Mouse (Mus musculus) midbrain, postnatal 0 days (tissue): ENCODE data around the gene Tgfa. TPM values are rescaled to one million over a fixed set of nuclear protein-coding genes. Genes with fewer than 3 reads are reported as not detected.

Experiments
- ATAC-seq: fragments of 200-750 bp; cut with Nextera tagmentation; 2 replicates; pipeline ENCODE4 v1.8.0; 2017; ENCODE audit warnings: moderate number of reproducible peaks, mild to moderate bottlenecking, moderate TSS enrichment, moderate library complexity; ENCODE audit not compliant: low FRiP score
- DNase-seq: peaks from one replicate; pipeline ENCODE4 v3.0.0-alpha.2; 2015; ENCODE audit warnings: low spot score
- H3K27ac ChIP-seq: fragments of 300-500 bp; sonication (generic); 2 replicates; pipeline ENCODE4 v1.5.1; 2014; ENCODE audit warnings: low read depth, mild to moderate bottlenecking, low read length, mixed read lengths
- H3K27me3 ChIP-seq: fragments of 300-500 bp; sonication (generic); 2 replicates; pipeline ENCODE4 v1.6.1; 2014; ENCODE audit warnings: low read length, control low read depth, mixed read lengths; ENCODE audit not compliant: insufficient read depth
- H3K36me3 ChIP-seq: fragments of 300-500 bp; sonication (generic); 2 replicates; pipeline ENCODE4 v1.6.1; 2014; ENCODE audit warnings: low read length, control low read depth, mixed read lengths; ENCODE audit not compliant: insufficient read depth
- H3K4me1 ChIP-seq: fragments of 300-500 bp; sonication (generic); 2 replicates; pipeline ENCODE4 v1.6.1; 2014; ENCODE audit warnings: mild to moderate bottlenecking, control low read depth, antibody characterized with exemption, low read length, mixed read lengths; ENCODE audit not compliant: insufficient read depth
- H3K4me2 ChIP-seq: fragments of 300-500 bp; sonication (generic); 2 replicates; pipeline ENCODE4 v1.6.1; 2014; ENCODE audit warnings: low read depth, mild to moderate bottlenecking, low read length, mixed read lengths; ENCODE audit not compliant: poor library complexity, severe bottlenecking
- H3K4me3 ChIP-seq: fragments of 300-500 bp; sonication (generic); 2 replicates; pipeline ENCODE4 v1.5.1; 2014; ENCODE audit warnings: low read depth, mild to moderate bottlenecking, low read length, moderate library complexity
- H3K9ac ChIP-seq: fragments of 300-500 bp; sonication (generic); replicated peaks from 2 replicates; pipeline ENCODE4 v1.6.1; 2014; ENCODE audit warnings: mild to moderate bottlenecking, low read length, moderate library complexity, mixed read lengths; ENCODE audit not compliant: poor library complexity, severe bottlenecking
- H3K9me3 ChIP-seq: fragments of 300-500 bp; sonication (generic); 2 replicates; pipeline ENCODE4 v1.6.1; 2016; ENCODE audit warnings: low read length, control low read depth
- CTCF ChIP-seq: IDR thresholded peaks from 2 replicates; pipeline ENCODE4 v1.5.1; 2016; ENCODE audit warnings: antibody characterized with exemption, mild to moderate bottlenecking
- WGBS: fragments of 180-500 bp; shearing (Covaris S2); extraction: QIAGEN DNeasy Blood & Tissue Kit; methylation state at CpG from one replicate; pipeline ENCODE4 v1.1.7; 2014; 5-methylcytosine and 5-hydroxymethylcytosine counted together
- polyA plus RNA-seq: library from polyadenylated mRNA; unstranded; fragments of >200 nt; fragmentation: Nextera tagmentation; extraction: Ambion mirVana; gene quantifications from 2 replicates; pipeline ENCODE4 v1.2.1, GENCODE M21; 2015
- total RNA-seq: library from RNA; depleted of rRNA; stranded (reverse); fragments of >200 nt; gene quantifications from 2 replicates; pipeline ENCODE4 v1.2.3, GENCODE M21; 2014

Tgfa gene
- total and polyA plus RNA-seq, 2 experiments from 2014 or later = 16.8 to 37.1 TPM

DNA sequence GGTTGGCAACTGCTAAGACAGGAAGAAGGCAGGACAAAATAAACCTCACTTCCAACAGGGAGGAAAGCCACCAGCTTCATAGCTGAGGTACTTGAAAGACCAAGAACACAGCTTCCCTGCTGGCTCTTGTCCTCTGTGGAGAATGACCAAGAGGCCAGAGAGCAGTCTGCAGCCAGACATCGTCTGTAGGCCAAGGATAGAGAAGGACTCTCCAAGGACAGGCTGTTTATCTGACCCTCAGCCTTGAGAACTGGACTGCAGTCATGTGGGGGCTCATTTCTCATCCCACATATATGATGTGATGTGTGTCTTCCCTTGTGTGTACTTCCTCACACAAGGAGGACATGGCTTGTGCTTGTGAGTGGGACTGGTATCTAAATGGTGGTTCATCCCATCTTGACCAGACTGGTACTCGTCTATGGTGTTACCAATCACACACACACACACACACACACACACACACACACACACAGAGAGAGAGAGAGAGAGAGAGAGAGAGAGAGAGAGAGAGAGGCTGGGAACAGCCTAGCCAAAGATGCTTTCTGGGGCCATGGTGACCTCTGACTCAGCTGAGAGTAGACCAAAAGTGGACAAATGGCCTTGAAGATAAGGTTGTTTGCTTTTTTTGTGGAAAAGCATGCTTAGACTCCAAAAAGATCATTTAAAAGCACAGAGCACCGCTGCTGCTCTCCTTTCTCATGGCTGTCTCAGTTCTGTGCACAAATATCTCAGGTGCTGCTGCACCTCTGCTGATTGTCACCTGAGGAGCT lies 18.0 kb downstream of the Tgfa start:
- H3K4me2 ChIP-seq = no peak overlapping the region
- ATAC-seq (no peak), DNase-seq (no peak)
- H3K9me3 ChIP-seq = no peaks in the 10 kb centered on the region
- H3K9ac ChIP-seq = no peak overlapping the region
- H3K27me3 ChIP-seq = peaks cover 2% of the 10 kb centered on the region; the same call in 1 of the 2 replicates
- H3K27ac ChIP-seq = no peak overlapping the region
- no peak overlapping the region for H3K4me3 ChIP-seq
- 0 out of 2 replicates have a peak, but pooled peaks cover 2% of the 10 kb centered on the region for H3K4me1 ChIP-seq
- no peaks in the 10 kb centered on the region for H3K36me3 ChIP-seq
- WGBS = 82% methylated on average over 3 of the region's 3 CpGs
- TF ChIP-seq CTCF = no peak

DNA sequence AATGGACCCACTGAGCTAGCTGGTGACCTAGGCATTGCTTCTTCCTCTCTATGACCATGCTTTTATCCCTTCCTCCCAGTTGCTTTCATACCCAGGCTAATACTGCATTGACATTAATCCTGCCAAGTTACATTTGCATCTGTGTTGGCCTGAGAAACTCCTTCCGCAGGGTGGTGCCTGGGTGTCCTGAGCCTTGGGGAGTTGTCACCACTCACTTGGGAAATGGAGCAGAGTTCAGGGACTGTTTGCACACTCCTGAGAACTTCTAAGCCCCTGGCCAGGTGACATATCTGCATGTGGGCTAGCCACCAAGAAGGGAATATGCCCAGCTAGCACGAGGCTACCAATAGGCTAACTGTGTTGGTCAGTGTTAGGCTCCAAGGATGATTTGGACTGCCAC lies 23.0 kb downstream of the Tgfa start:
- Histone ChIP-seq H3K4me3 (no peak overlapping the region), H3K27me3 (no peaks in the 10 kb centered on the region), H3K36me3 (no peaks in the 10 kb centered on the region), H3K9ac (no peak overlapping the region), H3K9me3 (no peaks in the 10 kb centered on the region), H3K4me1 (no peaks in the 10 kb centered on the region), H3K4me2 (no peak overlapping the region), H3K27ac (no peak overlapping the region)
- DNase-seq (no peak), ATAC-seq (no peak)
- TF ChIP-seq CTCF = no peak
- WGBS = 84% methylated on average over 2 of the region's 2 CpGs

DNA sequence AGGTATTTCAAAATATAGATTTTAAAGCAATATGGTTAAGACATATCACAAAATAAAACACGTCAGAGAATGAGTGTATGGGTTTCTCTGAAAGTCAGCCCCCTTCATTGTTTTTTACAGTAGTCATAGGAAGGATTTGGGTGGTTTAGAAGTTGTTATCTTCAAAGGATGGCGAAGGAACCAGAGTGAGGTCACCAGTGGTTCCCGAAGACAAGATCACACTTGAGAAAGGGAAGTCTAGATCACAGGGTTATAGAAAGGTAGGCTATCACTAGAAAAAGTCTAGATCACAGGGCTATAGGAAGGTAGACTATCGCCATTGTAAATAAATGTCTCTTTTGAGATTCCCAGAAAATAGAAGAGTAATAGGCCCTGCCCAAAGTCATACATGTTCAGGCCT lies 23.7 kb downstream of the Tgfa start:
- Histone ChIP-seq H3K4me1 (no peaks in the 10 kb centered on the region), H3K9ac (no peak overlapping the region), H3K4me3 (no peak overlapping the region), H3K9me3 (no peaks in the 10 kb centered on the region), H3K27me3 (no peaks in the 10 kb centered on the region), H3K27ac (no peak overlapping the region), H3K4me2 (no peak overlapping the region), H3K36me3 (no peaks in the 10 kb centered on the region)
- no peak for DNase-seq
- no peak for ATAC-seq
- TF ChIP-seq CTCF = no peak
- WGBS = 90% methylated on average over 4 of the region's 4 CpGs

DNA sequence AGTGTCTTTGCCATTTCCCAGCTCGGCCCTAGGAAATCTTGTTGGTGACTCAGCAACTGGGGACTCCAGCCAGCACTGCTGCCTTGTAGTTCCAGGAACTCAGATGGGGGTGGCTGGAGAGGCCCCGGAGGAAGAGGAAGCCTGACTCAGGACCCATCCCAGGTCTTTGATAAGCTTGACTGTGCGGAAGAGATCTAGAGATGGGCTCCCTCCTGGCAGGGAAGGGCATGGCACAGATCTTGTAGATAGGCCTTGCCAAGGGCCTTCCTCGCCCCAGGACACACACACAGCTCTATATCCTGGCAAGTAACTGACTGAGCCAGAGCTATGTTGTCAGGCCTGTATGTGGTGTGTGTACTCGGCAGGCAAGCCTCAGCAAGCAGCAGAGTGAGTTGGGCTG lies 24.5 kb downstream of the Tgfa start:
- Histone ChIP-seq H3K27me3 (no peaks in the 10 kb centered on the region), H3K36me3 (no peaks in the 10 kb centered on the region), H3K9ac (no peak overlapping the region), H3K4me2 (no peak overlapping the region), H3K4me1 (no peaks in the 10 kb centered on the region), H3K4me3 (no peak overlapping the region), H3K9me3 (no peaks in the 10 kb centered on the region), H3K27ac (no peak overlapping the region)
- ATAC-seq = no peak
- DNase-seq = no peak
- TF ChIP-seq CTCF = no peak
- WGBS = 74% methylated on average over 5 of the region's 5 CpGs

DNA sequence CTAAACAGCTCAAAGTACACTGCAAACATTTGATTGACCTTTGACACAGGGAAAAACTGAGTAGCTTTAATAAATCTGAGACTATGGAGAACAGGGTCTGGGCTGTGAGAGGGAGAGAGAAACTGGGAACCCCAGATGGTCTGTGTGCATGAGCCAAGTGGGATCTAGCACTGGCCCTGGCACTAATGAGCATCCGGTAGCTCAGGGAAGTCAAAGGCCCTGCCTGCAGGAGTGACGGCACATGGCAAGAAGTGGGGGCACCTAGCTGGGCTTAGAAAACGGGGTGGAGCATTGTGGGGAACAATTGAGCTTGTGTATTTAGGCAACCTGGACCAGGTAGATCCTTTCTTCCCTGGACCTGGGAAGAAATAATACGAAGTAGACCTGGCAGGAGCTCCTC lies 25.1 kb downstream of the Tgfa start:
- 66% methylated on average over 4 of the region's 4 CpGs for WGBS
- no peak for DNase-seq
- Histone ChIP-seq H3K9ac (no peak overlapping the region), H3K4me1 (no peaks in the 10 kb centered on the region), H3K27ac (no peak overlapping the region), H3K4me3 (no peak overlapping the region), H3K36me3 (no peaks in the 10 kb centered on the region), H3K9me3 (no peaks in the 10 kb centered on the region), H3K4me2 (no peak overlapping the region), H3K27me3 (no peaks in the 10 kb centered on the region)
- no peak for ATAC-seq
- TF ChIP-seq CTCF = no peak

DNA sequence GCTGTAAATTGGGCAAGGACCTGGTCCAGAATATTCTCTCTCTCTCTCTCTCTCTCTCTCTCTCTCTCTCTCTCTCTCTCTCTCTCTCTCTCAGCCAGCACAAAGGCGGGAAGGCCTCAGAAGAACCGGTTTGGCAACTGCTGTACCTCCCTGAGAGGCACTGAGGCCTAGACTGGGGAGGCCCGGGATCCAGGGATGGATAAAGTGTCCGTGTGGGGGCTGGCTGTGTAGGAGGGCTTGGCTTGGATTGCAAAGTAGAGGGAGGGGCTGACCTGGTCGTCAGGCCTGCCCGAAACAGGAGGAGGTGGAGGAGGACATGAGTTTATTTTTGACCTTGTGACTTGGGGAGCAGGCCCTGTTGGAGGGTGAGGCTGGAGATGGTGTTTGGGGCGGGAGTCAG lies 27.4 kb downstream of the Tgfa start:
- Histone ChIP-seq H3K36me3 (no peaks in the 10 kb centered on the region), H3K4me3 (no peak overlapping the region), H3K4me1 (no peaks in the 10 kb centered on the region), H3K27me3 (no peaks in the 10 kb centered on the region), H3K9ac (no peak overlapping the region), H3K4me2 (no peak overlapping the region), H3K9me3 (no peaks in the 10 kb centered on the region), H3K27ac (no peak overlapping the region)
- no peak for ATAC-seq
- no peak for TF ChIP-seq CTCF
- no peak for DNase-seq
- 41% methylated on average over 7 of the region's 7 CpGs for WGBS
